Mouse (Mus musculus): ENCODE results near the gene Vmn2r69.

Vmn2r69 gene

GRCm38 (mm10) chr7:85415820-85416219 lies at the start of gene Vmn2r69:
Gene Vmn2r69, minus strand, starts transcription at chr7:85415920.
- in situ Hi-C loops (cut with MboI; ENCODE audit: low sequenced_read_pairs), result no loop called here

All from CH12F3 (cell line).